16 mouse cellular contexts compared by ENCODE assay signal in the genomic region with DNA sequence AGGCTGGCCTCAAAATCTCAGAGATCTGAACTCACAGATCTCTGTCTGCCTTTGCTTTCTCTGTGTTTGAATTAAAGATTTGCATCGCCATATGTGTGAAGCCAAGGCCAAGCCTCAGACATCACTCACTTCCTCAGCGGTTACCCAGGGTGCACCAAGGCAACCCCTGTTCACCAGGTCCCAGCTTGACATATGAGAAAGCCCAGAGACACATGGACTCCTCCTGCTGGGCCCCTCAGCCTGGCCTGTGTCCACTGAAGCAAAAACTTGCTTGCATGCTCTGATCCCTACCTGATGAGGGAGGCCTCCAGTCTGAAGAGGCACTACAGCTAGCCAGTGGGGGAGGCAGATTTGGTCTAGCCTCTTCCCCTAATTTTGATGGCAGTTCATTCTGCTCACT.
A peak's percentile ranks its signal among the peaks of the same experiment; 100 is the strongest.
DNase-seq lines count a peak whose midpoint lies in the region; ATAC-seq and TF ChIP-seq lines count a peak whose summit lies in the region.
"Had no signal": no experiment of that assay in that cellular context is flagged by ENCODE, and none has a peak within 500 bp of the region (broad histone marks: within the 10 kb centered on the region; RNA-seq: fewer than 3 reads in every experiment).

No protein-coding gene starts in this region.

- H3K4me3 ChIP-seq in kidney, embryonic 14.5 days (ENCODE audit: low read length) = no peak overlapping the region
- H3K4me3 ChIP-seq in forebrain, postnatal 0 days (ENCODE audit: low read depth, low read length) = no peak overlapping the region
- H3K4me3 ChIP-seq in limb, embryonic 13.5 days = no peak overlapping the region
- no peak overlapping the region for H3K4me3 ChIP-seq in neural tube, embryonic 15.5 days (replicated peaks)
- H3K4me3 ChIP-seq: liver, embryonic 12.5 days had no signal

- H3K27ac ChIP-seq in kidney, embryonic 14.5 days (ENCODE audit: low read depth, low read length) = peak overlapping the region; percentile 33; the same call in 1 of the 2 replicates
- H3K27ac ChIP-seq in forebrain, postnatal 0 days (ENCODE audit: low read depth, low read length) = peak overlapping the region; percentile 83
- H3K27ac ChIP-seq in limb, embryonic 13.5 days = peak overlapping the region; percentile 55
- H3K27ac ChIP-seq in neural tube, embryonic 15.5 days (replicated peaks) = peak overlapping the region; percentile 87
- H3K27ac ChIP-seq: liver, embryonic 12.5 days had no signal

- no peak for TF ChIP-seq CTCF in forebrain, postnatal 0 days (IDR thresholded peaks at IDR 0.05; ENCODE audit: low read depth)

- 70% methylated on average over 2 of the region's 2 CpGs for WGBS in kidney, embryonic 14.5 days
- WGBS in forebrain, postnatal 0 days = 83% methylated on average over 2 of the region's 2 CpGs
- 92% methylated on average over 2 of the region's 2 CpGs for WGBS in limb, embryonic 13.5 days
- 80% methylated on average over 2 of the region's 2 CpGs for WGBS in neural tube, embryonic 15.5 days

- H3K36me3 ChIP-seq in kidney, embryonic 14.5 days (ENCODE audit: control insufficient read depth, insufficient read depth, low read length) = no peaks in the 10 kb centered on the region
- H3K36me3 ChIP-seq in forebrain, postnatal 0 days (ENCODE audit: insufficient read depth) = no peaks in the 10 kb centered on the region
- H3K36me3 ChIP-seq in limb, embryonic 13.5 days = peaks cover 4% of the 10 kb centered on the region
- no peaks in the 10 kb centered on the region for H3K36me3 ChIP-seq in neural tube, embryonic 15.5 days

- no peaks in the 10 kb centered on the region for H3K9me3 ChIP-seq in kidney, embryonic 14.5 days (ENCODE audit: control insufficient read depth, low read length)
- H3K9me3 ChIP-seq in forebrain, postnatal 0 days (ENCODE audit: low read length) = no peaks in the 10 kb centered on the region
- H3K9me3 ChIP-seq in limb, embryonic 13.5 days = no peaks in the 10 kb centered on the region
- H3K9me3 ChIP-seq in neural tube, embryonic 15.5 days (replicated peaks) = no peaks in the 10 kb centered on the region
- H3K9me3 ChIP-seq: G1E; liver, embryonic 12.5 days had no signal

- peaks cover 25% of the 10 kb centered on the region for H3K4me1 ChIP-seq in kidney, embryonic 14.5 days (ENCODE audit: control insufficient read depth, insufficient read depth, low read length)
- peaks cover 23% of the 10 kb centered on the region for H3K4me1 ChIP-seq in forebrain, postnatal 0 days (ENCODE audit: insufficient read depth)
- H3K4me1 ChIP-seq in limb, embryonic 13.5 days = peaks cover 38% of the 10 kb centered on the region
- H3K4me1 ChIP-seq in neural tube, embryonic 15.5 days = peaks cover 52% of the 10 kb centered on the region

- no peak overlapping the region for H3K9ac ChIP-seq in kidney, embryonic 14.5 days (ENCODE audit: low read depth, low read length)
- H3K9ac ChIP-seq in forebrain, postnatal 0 days = no peak overlapping the region
- H3K9ac ChIP-seq in limb, embryonic 13.5 days = no peak overlapping the region
- no peak overlapping the region for H3K9ac ChIP-seq in neural tube, embryonic 15.5 days (replicated peaks)
- H3K9ac ChIP-seq: liver, embryonic 12.5 days had no signal

- DNase-seq in kidney, adult 11 months = no peak
- DNase-seq in forebrain, postnatal 0 days = no peak
- DNase-seq in spleen, postnatal 36 days (ENCODE audit: low spot score in 2 of 2) = no peak
- DNase-seq in layer of hippocampus, adult 9-11 months = no peak
- DNase-seq in left cerebral cortex, postnatal 36 days (ENCODE audit: low spot score in 2 of 2) = no peak
- DNase-seq: cerebellum, postnatal 36 days; gastrocnemius, postnatal 36 days; heart, postnatal 14 days; kidney, adult 9 months; lung, postnatal 14 days; thymus, adult 2 months had no signal

- no peaks in the 10 kb centered on the region for H3K27me3 ChIP-seq in kidney, embryonic 14.5 days (ENCODE audit: control insufficient read depth, insufficient read depth, low read length)
- H3K27me3 ChIP-seq in forebrain, postnatal 0 days (ENCODE audit: insufficient read depth, low read length) = no peaks in the 10 kb centered on the region
- H3K27me3 ChIP-seq in limb, embryonic 13.5 days = peaks cover 6% of the 10 kb centered on the region; the same call in 1 of the 2 replicates
- H3K27me3 ChIP-seq in neural tube, embryonic 15.5 days (replicated peaks) = no peaks in the 10 kb centered on the region
- H3K27me3 ChIP-seq: liver, embryonic 12.5 days had no signal

- ATAC-seq in kidney, embryonic 14.5 days (ENCODE audit: low FRiP score, low TSS enrichment) = peak; percentile 63; the same call in 1 of the 2 replicates
- ATAC-seq in forebrain, postnatal 0 days = no peak
- ATAC-seq in limb, embryonic 13.5 days (ENCODE audit: low FRiP score, low read depth) = no peak
- ATAC-seq in neural tube, embryonic 15.5 days (ENCODE audit: low FRiP score) = no peak
- ATAC-seq: liver, embryonic 12.5 days had no signal

- intact Hi-C loops in left cerebral cortex, postnatal 36 days (cut with DNase I) = loop anchor here (5.0 kb wide), 2 partner anchors 53 to 117 kb away; no protein-coding TSS in a partner anchor

- H3K4me2 ChIP-seq in kidney, embryonic 14.5 days (replicated peaks; ENCODE audit: low read depth, low read length) = no peak overlapping the region
- H3K4me2 ChIP-seq in forebrain, postnatal 0 days (ENCODE audit: low read depth) = no peak overlapping the region
- no peak overlapping the region for H3K4me2 ChIP-seq in limb, embryonic 13.5 days (replicated peaks)
- H3K4me2 ChIP-seq in neural tube, embryonic 15.5 days = no peak overlapping the region
- H3K4me2 ChIP-seq: liver, embryonic 12.5 days had no signal

Comparison
In these comparisons a context has a peak if more than half of its experiments do, and no peak if none do; other contexts are left out.
1. H3K27ac ChIP-seq: peak in every context shown above with its lines; median percentile 87 in neural tube, embryonic 15.5 days; 83 in forebrain, postnatal 0 days; 55 in limb, embryonic 13.5 days; 33 in kidney, embryonic 14.5 days.